Mouse (Mus musculus): Measurements from ENCODE around the gene Grk6. TPM values are rescaled to one million over a fixed set of nuclear protein-coding genes. Genes with fewer than 3 reads are reported as not detected.

Grk6 gene
- polyA plus RNA-seq, 1 experiment from 2014 or later: 24.3 TPM

- Histone ChIP-seq H3K9ac (ENCODE audit: low read depth, low read length) (no peak overlapping the region), H3K4me3 (ENCODE audit: low read depth, low read length) (no peak overlapping the region), H3K9me3 (replicated peaks; ENCODE audit: control insufficient read depth, low read length) (no peaks in the 10 kb centered on the region), H3K27ac (ENCODE audit: low read depth, low read length) (no peak overlapping the region), H3K27me3 (ENCODE audit: control insufficient read depth, insufficient read depth, low read length) (peaks cover 38% of the 10 kb centered on the region), H3K36me3 (ENCODE audit: control insufficient read depth, insufficient read depth, low read length) (peaks cover 17% of the 10 kb centered on the region), H3K4me2 (no peak overlapping the region), H3K4me1 (ENCODE audit: control insufficient read depth, insufficient read depth, low read length) (peaks cover 9% of the 10 kb centered on the region)
- 74% methylated on average over 11 of the region's 11 CpGs for WGBS (ENCODE audit: insufficient replicate concordance)
- no peak for ATAC-seq (replicated peaks; ENCODE audit: insufficient number of reproducible peaks, low FRiP score, low TSS enrichment)
Observed at GRCm38 (mm10) chr13:55473961-55474360, 29.1 kb downstream of the Grk6 start.

- Histone ChIP-seq H3K4me2 (no peak overlapping the region), H3K27ac (ENCODE audit: low read depth, low read length) (no peak overlapping the region), H3K9ac (ENCODE audit: low read depth, low read length) (no peak overlapping the region), H3K27me3 (ENCODE audit: control insufficient read depth, insufficient read depth, low read length) (peaks cover 31% of the 10 kb centered on the region), H3K4me3 (ENCODE audit: low read depth, low read length) (no peak overlapping the region), H3K4me1 (ENCODE audit: control insufficient read depth, insufficient read depth, low read length) (peaks cover 9% of the 10 kb centered on the region), H3K36me3 (ENCODE audit: control insufficient read depth, insufficient read depth, low read length) (peaks cover 17% of the 10 kb centered on the region), H3K9me3 (replicated peaks; ENCODE audit: control insufficient read depth, low read length) (no peaks in the 10 kb centered on the region)
- 55% methylated on average over 5 of the region's 5 CpGs for WGBS (ENCODE audit: insufficient replicate concordance)
- ATAC-seq (replicated peaks; ENCODE audit: insufficient number of reproducible peaks, low FRiP score, low TSS enrichment): no peak
Observed at GRCm38 (mm10) chr13:55474621-55475069, 29.8 kb downstream of the Grk6 start.

GRCm38 (mm10) chr13:55475750-55476149 is 30.9 kb downstream of the Grk6 start:
- Histone ChIP-seq H3K4me2 (no peak overlapping the region), H3K27me3 (ENCODE audit: control insufficient read depth, insufficient read depth, low read length) (peaks cover 22% of the 10 kb centered on the region), H3K4me1 (ENCODE audit: control insufficient read depth, insufficient read depth, low read length) (peaks cover 9% of the 10 kb centered on the region), H3K27ac (ENCODE audit: low read depth, low read length) (no peak overlapping the region), H3K9ac (ENCODE audit: low read depth, low read length) (no peak overlapping the region), H3K9me3 (replicated peaks; ENCODE audit: control insufficient read depth, low read length) (no peaks in the 10 kb centered on the region), H3K36me3 (ENCODE audit: control insufficient read depth, insufficient read depth, low read length) (peaks cover 22% of the 10 kb centered on the region), H3K4me3 (ENCODE audit: low read depth, low read length) (no peak overlapping the region)
- 84% methylated on average over 5 of the region's 5 CpGs for WGBS (ENCODE audit: insufficient replicate concordance)
- ATAC-seq (replicated peaks; ENCODE audit: insufficient number of reproducible peaks, low FRiP score, low TSS enrichment): no peak

- no peak for ATAC-seq (replicated peaks; ENCODE audit: insufficient number of reproducible peaks, low FRiP score, low TSS enrichment)
- 84% methylated on average over 8 of the region's 8 CpGs for WGBS (ENCODE audit: insufficient replicate concordance)
- H3K4me3 ChIP-seq (ENCODE audit: low read depth, low read length): no peak overlapping the region
- no peak overlapping the region for H3K4me2 ChIP-seq
- H3K27me3 ChIP-seq (ENCODE audit: control insufficient read depth, insufficient read depth, low read length): peaks cover 20% of the 10 kb centered on the region
- peaks cover 25% of the 10 kb centered on the region for H3K36me3 ChIP-seq (ENCODE audit: control insufficient read depth, insufficient read depth, low read length)
- peaks cover 9% of the 10 kb centered on the region for H3K4me1 ChIP-seq (ENCODE audit: control insufficient read depth, insufficient read depth, low read length)
- H3K9me3 ChIP-seq (replicated peaks; ENCODE audit: control insufficient read depth, low read length): no peaks in the 10 kb centered on the region
- H3K9ac ChIP-seq (ENCODE audit: low read depth, low read length): no peak overlapping the region
- no peak overlapping the region for H3K27ac ChIP-seq (ENCODE audit: low read depth, low read length)
Observed at GRCm38 (mm10) chr13:55476256-55476655, 31.4 kb downstream of the Grk6 start.

GRCm38 (mm10) chr13:55477492-55477891 is 32.6 kb downstream of the Grk6 start:
- Histone ChIP-seq H3K4me1 (ENCODE audit: control insufficient read depth, insufficient read depth, low read length) (peaks cover 8% of the 10 kb centered on the region), H3K9ac (ENCODE audit: low read depth, low read length) (no peak overlapping the region), H3K4me3 (ENCODE audit: low read depth, low read length) (no peak overlapping the region), H3K27ac (ENCODE audit: low read depth, low read length) (no peak overlapping the region), H3K4me2 (no peak overlapping the region), H3K9me3 (replicated peaks; ENCODE audit: control insufficient read depth, low read length) (no peaks in the 10 kb centered on the region), H3K36me3 (ENCODE audit: control insufficient read depth, insufficient read depth, low read length) (peaks cover 34% of the 10 kb centered on the region), H3K27me3 (ENCODE audit: control insufficient read depth, insufficient read depth, low read length) (peaks cover 20% of the 10 kb centered on the region)
- ATAC-seq (replicated peaks; ENCODE audit: insufficient number of reproducible peaks, low FRiP score, low TSS enrichment): no peak
- 58% methylated on average over 16 of the region's 16 CpGs for WGBS (ENCODE audit: insufficient replicate concordance)

- whole genome bisulfite sequencing (ENCODE audit: insufficient replicate concordance): 54% methylated on average over 5 of the region's 5 CpGs
- H3K4me1 ChIP-seq (ENCODE audit: control insufficient read depth, insufficient read depth, low read length): peaks cover 12% of the 10 kb centered on the region
- no peak for ATAC-seq (replicated peaks; ENCODE audit: insufficient number of reproducible peaks, low FRiP score, low TSS enrichment)
- H3K4me3 ChIP-seq (ENCODE audit: low read depth, low read length): no peak overlapping the region
- H3K4me2 ChIP-seq: no peak overlapping the region
- H3K9ac ChIP-seq (ENCODE audit: low read depth, low read length): no peak overlapping the region
- H3K27me3 ChIP-seq (ENCODE audit: control insufficient read depth, insufficient read depth, low read length): peaks cover 20% of the 10 kb centered on the region
- no peak overlapping the region for H3K27ac ChIP-seq (ENCODE audit: low read depth, low read length)
- H3K9me3 ChIP-seq (replicated peaks; ENCODE audit: control insufficient read depth, low read length): no peaks in the 10 kb centered on the region
- peaks cover 35% of the 10 kb centered on the region for H3K36me3 ChIP-seq (ENCODE audit: control insufficient read depth, insufficient read depth, low read length)
Observed at GRCm38 (mm10) chr13:55478036-55478435, 33.2 kb downstream of the Grk6 start.

- 68% methylated on average over 7 of the region's 7 CpGs for WGBS (ENCODE audit: insufficient replicate concordance)
- Histone ChIP-seq H3K9ac (ENCODE audit: low read depth, low read length) (no peak overlapping the region), H3K4me3 (ENCODE audit: low read depth, low read length) (no peak overlapping the region), H3K4me2 (no peak overlapping the region), H3K9me3 (replicated peaks; ENCODE audit: control insufficient read depth, low read length) (no peaks in the 10 kb centered on the region), H3K27me3 (ENCODE audit: control insufficient read depth, insufficient read depth, low read length) (peaks cover 17% of the 10 kb centered on the region), H3K4me1 (ENCODE audit: control insufficient read depth, insufficient read depth, low read length) (peaks cover 14% of the 10 kb centered on the region), H3K36me3 (ENCODE audit: control insufficient read depth, insufficient read depth, low read length) (peaks cover 35% of the 10 kb centered on the region), H3K27ac (ENCODE audit: low read depth, low read length) (no peak overlapping the region)
- no peak for ATAC-seq (replicated peaks; ENCODE audit: insufficient number of reproducible peaks, low FRiP score, low TSS enrichment)
Observed at GRCm38 (mm10) chr13:55479008-55479407, 34.1 kb downstream of the Grk6 start.

GRCm38 (mm10) chr13:55479929-55480328 is 35.1 kb downstream of the Grk6 start:
- no peak overlapping the region for H3K4me3 ChIP-seq (ENCODE audit: low read depth, low read length)
- no peak overlapping the region for H3K9ac ChIP-seq (ENCODE audit: low read depth, low read length)
- H3K9me3 ChIP-seq (replicated peaks; ENCODE audit: control insufficient read depth, low read length): no peaks in the 10 kb centered on the region
- H3K36me3 ChIP-seq (ENCODE audit: control insufficient read depth, insufficient read depth, low read length): peaks cover 34% of the 10 kb centered on the region
- no peak overlapping the region for H3K27ac ChIP-seq (ENCODE audit: low read depth, low read length)
- H3K4me2 ChIP-seq: no peak overlapping the region
- peaks cover 18% of the 10 kb centered on the region for H3K27me3 ChIP-seq (ENCODE audit: control insufficient read depth, insufficient read depth, low read length)
- ATAC-seq (replicated peaks; ENCODE audit: insufficient number of reproducible peaks, low FRiP score, low TSS enrichment): no peak
- H3K4me1 ChIP-seq (ENCODE audit: control insufficient read depth, insufficient read depth, low read length): peaks cover 17% of the 10 kb centered on the region

- Histone ChIP-seq H3K4me1 (ENCODE audit: control insufficient read depth, insufficient read depth, low read length) (peaks cover 39% of the 10 kb centered on the region), H3K4me2 (no peak overlapping the region), H3K27ac (ENCODE audit: low read depth, low read length) (no peak overlapping the region; the same call in 1 of the 2 replicates), H3K9ac (ENCODE audit: low read depth, low read length) (no peak overlapping the region), H3K27me3 (ENCODE audit: control insufficient read depth, insufficient read depth, low read length) (peaks cover 31% of the 10 kb centered on the region), H3K4me3 (ENCODE audit: low read depth, low read length) (no peak overlapping the region), H3K36me3 (ENCODE audit: control insufficient read depth, insufficient read depth, low read length) (peaks cover 18% of the 10 kb centered on the region), H3K9me3 (replicated peaks; ENCODE audit: control insufficient read depth, low read length) (no peaks in the 10 kb centered on the region)
- no peak for ATAC-seq (replicated peaks; ENCODE audit: insufficient number of reproducible peaks, low FRiP score, low TSS enrichment)
- WGBS (ENCODE audit: insufficient replicate concordance): 71% methylated on average over 7 of the region's 7 CpGs
Observed at GRCm38 (mm10) chr13:55482542-55482941, 37.7 kb downstream of the Grk6 start.
